Mouse (Mus musculus) midbrain, postnatal 0 days (tissue): Measurements from ENCODE around the gene Pnrc1. TPM values are rescaled to one million over a fixed set of nuclear protein-coding genes. Genes with fewer than 3 reads are reported as not detected.

Source experiments
- ATAC-seq: fragments of 200-750 bp; cut with Nextera tagmentation; 2 replicates; pipeline ENCODE4 v1.8.0; 2017; ENCODE audit warnings: moderate number of reproducible peaks, mild to moderate bottlenecking, moderate TSS enrichment, moderate library complexity; ENCODE audit not compliant: low FRiP score
- DNase-seq: peaks from one replicate; pipeline ENCODE4 v3.0.0-alpha.2; 2015; ENCODE audit warnings: low spot score
- H3K27ac ChIP-seq: fragments of 300-500 bp; sonication (generic); 2 replicates; pipeline ENCODE4 v1.5.1; 2014; ENCODE audit warnings: low read depth, mild to moderate bottlenecking, low read length, mixed read lengths
- H3K27me3 ChIP-seq: fragments of 300-500 bp; sonication (generic); 2 replicates; pipeline ENCODE4 v1.6.1; 2014; ENCODE audit warnings: low read length, control low read depth, mixed read lengths; ENCODE audit not compliant: insufficient read depth
- H3K36me3 ChIP-seq: fragments of 300-500 bp; sonication (generic); 2 replicates; pipeline ENCODE4 v1.6.1; 2014; ENCODE audit warnings: low read length, control low read depth, mixed read lengths; ENCODE audit not compliant: insufficient read depth
- H3K4me1 ChIP-seq: fragments of 300-500 bp; sonication (generic); 2 replicates; pipeline ENCODE4 v1.6.1; 2014; ENCODE audit warnings: mild to moderate bottlenecking, control low read depth, antibody characterized with exemption, low read length, mixed read lengths; ENCODE audit not compliant: insufficient read depth
- H3K4me2 ChIP-seq: fragments of 300-500 bp; sonication (generic); 2 replicates; pipeline ENCODE4 v1.6.1; 2014; ENCODE audit warnings: low read depth, mild to moderate bottlenecking, low read length, mixed read lengths; ENCODE audit not compliant: poor library complexity, severe bottlenecking
- H3K4me3 ChIP-seq: fragments of 300-500 bp; sonication (generic); 2 replicates; pipeline ENCODE4 v1.5.1; 2014; ENCODE audit warnings: low read depth, mild to moderate bottlenecking, low read length, moderate library complexity
- H3K9ac ChIP-seq: fragments of 300-500 bp; sonication (generic); replicated peaks from 2 replicates; pipeline ENCODE4 v1.6.1; 2014; ENCODE audit warnings: mild to moderate bottlenecking, low read length, moderate library complexity, mixed read lengths; ENCODE audit not compliant: poor library complexity, severe bottlenecking
- H3K9me3 ChIP-seq: fragments of 300-500 bp; sonication (generic); 2 replicates; pipeline ENCODE4 v1.6.1; 2016; ENCODE audit warnings: low read length, control low read depth
- CTCF ChIP-seq: IDR thresholded peaks from 2 replicates; pipeline ENCODE4 v1.5.1; 2016; ENCODE audit warnings: antibody characterized with exemption, mild to moderate bottlenecking
- WGBS: fragments of 180-500 bp; shearing (Covaris S2); extraction: QIAGEN DNeasy Blood & Tissue Kit; methylation state at CpG from one replicate; pipeline ENCODE4 v1.1.7; 2014; 5-methylcytosine and 5-hydroxymethylcytosine counted together
- polyA plus RNA-seq: library from polyadenylated mRNA; unstranded; fragments of >200 nt; fragmentation: Nextera tagmentation; extraction: Ambion mirVana; gene quantifications from 2 replicates; pipeline ENCODE4 v1.2.1, GENCODE M21; 2015
- total RNA-seq: library from RNA; depleted of rRNA; stranded (reverse); fragments of >200 nt; gene quantifications from 2 replicates; pipeline ENCODE4 v1.2.3, GENCODE M21; 2014

Pnrc1 gene
- total and polyA plus RNA-seq, 2 experiments from 2014 or later: 43.6 to 91.3 TPM

DNA sequence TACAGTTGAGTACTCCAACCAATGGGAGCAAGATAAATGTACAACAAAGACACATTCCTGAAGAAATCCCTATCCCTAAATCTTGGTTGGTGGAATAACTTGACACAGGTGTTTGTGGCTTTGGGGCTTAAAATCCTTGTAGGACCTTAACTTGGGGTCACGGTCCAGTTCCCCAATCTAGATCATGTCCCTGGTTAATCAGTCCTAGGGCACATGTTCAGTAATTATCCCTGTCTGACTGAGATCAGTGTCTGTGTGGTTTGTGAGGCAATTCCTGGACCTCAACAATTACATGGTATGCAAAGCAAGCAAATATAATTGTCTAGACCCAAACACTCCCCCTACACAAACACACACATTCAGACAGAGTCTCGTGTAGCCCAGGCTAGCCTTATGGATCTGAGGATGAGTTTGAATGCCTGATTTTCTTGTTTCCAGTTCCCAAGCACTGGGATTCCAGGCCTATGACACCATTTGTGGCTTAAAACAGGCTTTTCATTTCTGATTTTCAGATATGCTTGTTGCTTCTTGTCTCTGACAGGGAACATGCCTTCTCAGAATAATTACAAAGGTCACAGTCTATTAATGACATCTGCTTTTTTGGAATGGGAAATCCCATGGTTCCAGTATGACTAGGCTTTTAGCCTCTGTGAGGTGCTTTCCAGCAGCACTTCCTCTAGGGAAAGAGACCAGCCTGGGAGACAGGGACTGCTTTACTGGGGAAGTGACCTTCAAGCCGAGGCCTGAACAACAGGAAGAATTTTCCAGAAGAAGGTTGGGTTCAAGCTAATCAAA lies 7.9 kb downstream of the Pnrc1 start:
- no peak overlapping the region for H3K4me2 ChIP-seq
- no peaks in the 10 kb centered on the region for H3K27me3 ChIP-seq
- no peak overlapping the region for H3K4me3 ChIP-seq
- no peak for ATAC-seq
- DNase-seq: no peak
- H3K9me3 ChIP-seq: no peaks in the 10 kb centered on the region
- TF ChIP-seq CTCF: no peak
- WGBS: 87% methylated on average over 3 of the region's 3 CpGs
- H3K36me3 ChIP-seq: no peaks in the 10 kb centered on the region
- H3K27ac ChIP-seq: no peak overlapping the region
- H3K9ac ChIP-seq: no peak overlapping the region
- no peaks in the 10 kb centered on the region for H3K4me1 ChIP-seq

DNA sequence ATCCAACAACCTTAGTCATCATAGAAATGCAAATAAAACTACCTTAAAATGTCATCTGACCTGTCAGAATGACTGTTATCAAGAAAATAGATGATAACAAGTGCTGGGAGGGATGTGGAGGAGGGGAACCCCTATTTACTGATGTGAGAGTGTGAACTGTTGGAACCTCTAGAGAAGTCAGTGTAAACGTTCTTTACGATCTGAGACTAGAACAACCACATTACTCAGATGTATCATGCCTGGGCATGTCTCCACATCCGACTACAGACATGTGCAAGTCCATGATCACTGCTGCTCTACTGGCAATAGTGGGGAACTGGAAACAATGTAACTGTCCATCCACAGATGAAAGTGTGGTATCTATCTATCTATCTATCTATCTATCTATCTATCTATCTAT lies 16.5 kb downstream of the Pnrc1 start:
- H3K27ac ChIP-seq: no peak overlapping the region
- WGBS: 83% methylated on average over 3 of the region's 3 CpGs
- H3K4me1 ChIP-seq: no peaks in the 10 kb centered on the region
- no peak overlapping the region for H3K9ac ChIP-seq
- H3K4me2 ChIP-seq: no peak overlapping the region
- no peak for TF ChIP-seq CTCF
- H3K36me3 ChIP-seq: no peaks in the 10 kb centered on the region
- DNase-seq (no peak), ATAC-seq (no peak)
- H3K9me3 ChIP-seq: no peaks in the 10 kb centered on the region
- no peaks in the 10 kb centered on the region for H3K27me3 ChIP-seq
- H3K4me3 ChIP-seq: no peak overlapping the region

DNA sequence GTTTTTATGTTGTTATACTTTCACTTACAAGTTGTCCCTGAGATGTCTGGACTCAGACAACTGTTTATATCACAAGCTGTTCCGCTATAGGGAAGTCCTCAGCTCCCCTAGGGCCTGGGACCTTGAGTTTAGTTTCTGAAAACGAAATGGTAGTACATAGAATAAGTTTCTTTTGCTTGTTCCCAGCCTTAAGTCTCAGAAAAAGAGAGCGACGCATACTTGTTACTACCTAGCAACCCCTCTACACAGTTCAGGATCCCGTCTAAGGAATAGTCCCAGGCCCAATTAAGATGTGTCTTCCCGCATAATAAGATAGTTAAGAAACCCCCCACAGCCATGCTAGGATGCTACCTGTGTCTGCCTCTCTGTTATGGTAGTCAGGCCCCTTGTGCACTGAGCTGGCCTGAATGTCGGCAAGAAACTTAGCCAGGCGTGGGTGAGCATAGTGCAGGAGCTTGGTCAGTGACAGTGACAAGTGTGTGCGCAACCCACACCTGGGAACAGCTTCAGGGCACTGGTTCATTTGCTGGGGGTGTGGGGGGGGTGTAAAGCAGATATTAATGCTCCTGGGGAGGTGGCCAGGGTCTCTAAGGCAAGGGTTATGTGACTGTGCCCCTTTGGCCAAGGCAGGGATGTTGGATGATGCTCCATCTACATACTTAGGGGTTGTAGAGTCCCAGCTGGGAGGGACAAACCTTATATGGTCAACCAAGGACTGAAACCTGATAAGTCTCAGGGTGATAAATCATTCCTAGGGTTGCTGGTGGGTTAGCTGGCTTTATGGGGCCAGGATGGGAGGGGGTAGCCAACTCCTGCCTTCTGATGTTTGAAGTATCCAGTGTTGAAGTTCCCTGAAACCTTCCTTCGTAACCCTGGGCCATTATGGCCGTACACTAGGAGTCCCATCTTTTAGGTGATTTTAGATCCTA lies 19.3 kb downstream of the Pnrc1 start:
- ATAC-seq (no peak), DNase-seq (no peak)
- 81% methylated on average over 11 of the region's 11 CpGs for WGBS
- H3K27ac ChIP-seq: no peak overlapping the region
- H3K4me1 ChIP-seq: no peaks in the 10 kb centered on the region
- no peak for TF ChIP-seq CTCF
- H3K27me3 ChIP-seq: no peaks in the 10 kb centered on the region
- H3K9ac ChIP-seq: no peak overlapping the region
- no peak overlapping the region for H3K4me3 ChIP-seq
- H3K36me3 ChIP-seq: no peaks in the 10 kb centered on the region
- no peaks in the 10 kb centered on the region for H3K9me3 ChIP-seq
- H3K4me2 ChIP-seq: no peak overlapping the region

DNA sequence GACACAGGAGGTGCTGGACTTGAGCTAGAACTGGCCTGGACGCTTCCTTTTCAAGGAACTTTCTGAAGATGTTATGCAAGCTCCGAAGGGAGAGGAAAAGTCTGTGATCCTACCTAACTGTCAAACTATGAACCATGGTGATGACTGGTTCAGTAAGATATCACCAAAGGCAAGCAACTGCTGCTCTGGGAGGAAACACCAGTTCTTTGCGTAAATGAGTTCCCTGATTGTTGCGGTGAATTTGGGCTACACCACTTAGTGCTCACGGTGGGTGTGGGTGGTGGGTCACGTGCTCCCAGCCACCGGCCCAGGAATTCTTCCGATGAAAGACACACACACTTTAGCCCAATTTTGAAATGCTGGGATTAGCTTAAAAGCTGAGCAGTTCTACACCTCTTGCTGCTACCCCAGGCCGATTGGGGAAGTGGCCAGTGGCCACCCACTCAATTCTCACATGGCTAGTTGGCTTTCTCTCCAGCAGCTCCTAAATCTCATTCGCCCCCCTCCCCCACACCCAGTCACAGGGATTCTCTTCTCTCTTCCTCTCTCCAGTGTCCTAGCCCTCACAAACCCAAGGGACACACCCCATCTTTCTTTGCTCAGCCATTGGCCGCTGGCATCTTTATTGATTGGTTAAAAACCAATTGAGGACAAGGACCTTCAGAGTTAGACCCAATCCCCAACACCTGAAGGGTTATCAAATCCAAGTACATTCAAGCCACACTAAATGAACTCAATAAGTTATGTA lies 24.8 kb downstream of the Pnrc1 start:
- no peak for TF ChIP-seq CTCF
- DNase-seq (no peak), ATAC-seq (no peak)
- WGBS: 91% methylated on average over 11 of the region's 11 CpGs
- Histone ChIP-seq H3K36me3 (no peaks in the 10 kb centered on the region), H3K27ac (no peak overlapping the region), H3K4me2 (no peak overlapping the region), H3K9ac (no peak overlapping the region), H3K27me3 (no peaks in the 10 kb centered on the region), H3K4me1 (no peaks in the 10 kb centered on the region), H3K9me3 (no peaks in the 10 kb centered on the region), H3K4me3 (no peak overlapping the region)

DNA sequence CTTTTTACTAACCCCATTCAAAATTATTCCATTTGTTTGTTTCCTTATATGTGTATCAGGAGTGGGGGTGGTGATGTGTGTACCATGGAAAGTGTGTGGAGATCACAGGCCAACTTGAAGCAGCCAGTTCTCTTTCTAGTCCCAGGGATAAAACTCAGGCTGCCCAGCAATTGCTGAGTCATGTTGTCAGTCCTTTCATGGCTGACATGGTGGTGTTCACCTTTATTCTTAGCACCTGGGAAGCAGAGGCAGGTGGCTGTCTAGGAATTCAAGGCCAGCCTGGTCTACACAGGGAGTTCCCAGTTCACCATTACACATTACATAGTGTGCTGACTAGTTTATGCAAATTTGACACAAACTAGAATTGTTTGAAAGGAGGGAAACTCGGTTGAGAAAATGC lies 27.1 kb downstream of the Pnrc1 start:
- Histone ChIP-seq H3K9me3 (no peaks in the 10 kb centered on the region), H3K27ac (no peak overlapping the region), H3K4me2 (no peak overlapping the region), H3K9ac (no peak overlapping the region), H3K4me3 (no peak overlapping the region), H3K36me3 (no peaks in the 10 kb centered on the region), H3K27me3 (no peaks in the 10 kb centered on the region), H3K4me1 (no peaks in the 10 kb centered on the region)
- 72% methylated on average over 1 of the region's 1 CpGs for WGBS
- TF ChIP-seq CTCF: no peak
- DNase-seq (no peak), ATAC-seq (no peak)
